8 mouse cellular contexts compared by ENCODE assay signal in the genomic region with DNA sequence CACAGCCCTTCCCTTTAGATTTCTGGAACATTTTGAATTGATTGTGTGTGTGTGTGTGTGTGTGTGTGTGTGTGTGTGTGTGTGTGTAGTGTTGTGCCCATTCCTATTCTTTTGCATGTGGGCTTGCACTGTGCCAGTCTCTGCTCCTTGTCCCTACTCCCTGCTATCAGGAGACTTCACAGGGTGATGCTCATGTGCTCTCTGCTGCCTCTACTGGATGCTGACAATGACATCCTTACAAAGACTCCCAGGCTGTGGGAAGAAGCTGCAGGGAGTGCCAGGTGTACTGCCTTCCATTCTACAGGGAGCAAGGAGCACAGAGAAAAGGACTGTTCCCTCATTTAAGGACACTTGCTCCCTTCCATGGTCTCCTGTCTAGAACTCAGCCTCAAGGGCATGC. TPM values are rescaled to one million over a fixed set of nuclear protein-coding genes. Genes with fewer than 3 reads are reported as not detected.
DNase-seq lines count a peak whose midpoint lies in the region; ATAC-seq lines count a peak whose summit lies in the region.

No protein-coding gene starts in this region.

- no peak for ATAC-seq in hindbrain, embryonic 11.5 days (ENCODE audit: low FRiP score)
- ATAC-seq in hindbrain, embryonic 12.5 days (ENCODE audit: low FRiP score): no peak
- no peak; the same call in 1 of the 2 replicates for ATAC-seq in liver, embryonic 13.5 days (ENCODE audit: low read depth)

- H3K27me3 ChIP-seq in hindbrain, embryonic 11.5 days (ENCODE audit: control insufficient read depth, insufficient read depth, low read length): peaks cover 84% of the 10 kb centered on the region
- peaks cover 99% of the 10 kb centered on the region for H3K27me3 ChIP-seq in hindbrain, embryonic 12.5 days
- H3K27me3 ChIP-seq in liver, embryonic 13.5 days: peaks cover 35% of the 10 kb centered on the region

- DNase-seq in hindbrain, embryonic 11.5 days (ENCODE audit: low spot score): peak; percentile 64
- peak; percentile 43 for DNase-seq in MEL-GATA-1-ER (ENCODE audit: extremely low read depth, low read depth)
- DNase-seq in cerebellum, postnatal 10 days: peak; percentile 77 to 80
- DNase-seq in frontal cortex, postnatal 36 days (ENCODE audit: low spot score in 2 of 2): peak; percentile 15 to 58
- peak; percentile 5 for DNase-seq in liver, embryonic 13.5 days
- peak; percentile 46 for DNase-seq in right cerebral cortex, postnatal 4 days
- no peak for DNase-seq in gastrocnemius, postnatal 36 days

- H3K9me3 ChIP-seq in hindbrain, embryonic 11.5 days (ENCODE audit: control insufficient read depth, low read length): no peaks in the 10 kb centered on the region
- no peaks in the 10 kb centered on the region for H3K9me3 ChIP-seq in hindbrain, embryonic 12.5 days (replicated peaks)
- no peaks in the 10 kb centered on the region for H3K9me3 ChIP-seq in liver, embryonic 13.5 days (replicated peaks)

- no peak overlapping the region for H3K27ac ChIP-seq in hindbrain, embryonic 11.5 days (ENCODE audit: low read depth, low read length)
- no peak overlapping the region for H3K27ac ChIP-seq in hindbrain, embryonic 12.5 days
- H3K27ac ChIP-seq in liver, embryonic 13.5 days: no peak overlapping the region

- H3K36me3 ChIP-seq in hindbrain, embryonic 11.5 days (ENCODE audit: control insufficient read depth, insufficient read depth, low read length): no peaks in the 10 kb centered on the region
- H3K36me3 ChIP-seq in hindbrain, embryonic 12.5 days: no peaks in the 10 kb centered on the region
- H3K36me3 ChIP-seq in liver, embryonic 13.5 days: no peaks in the 10 kb centered on the region

- H3K9ac ChIP-seq in hindbrain, embryonic 11.5 days (ENCODE audit: low read depth, low read length): no peak overlapping the region
- H3K9ac ChIP-seq in hindbrain, embryonic 12.5 days: no peak overlapping the region
- H3K9ac ChIP-seq in liver, embryonic 13.5 days: no peak overlapping the region

- H3K4me2 ChIP-seq in hindbrain, embryonic 11.5 days (replicated peaks; ENCODE audit: low read depth, low read length): no peak overlapping the region
- no peak overlapping the region for H3K4me2 ChIP-seq in hindbrain, embryonic 12.5 days (replicated peaks)
- H3K4me2 ChIP-seq in liver, embryonic 13.5 days: no peak overlapping the region

- 0 out of 2 replicates have a peak, but pooled peaks cover 5% of the 10 kb centered on the region for H3K4me1 ChIP-seq in hindbrain, embryonic 11.5 days (replicated peaks; ENCODE audit: control insufficient read depth, insufficient read depth, low read length)
- H3K4me1 ChIP-seq in hindbrain, embryonic 12.5 days: peaks cover 7% of the 10 kb centered on the region
- H3K4me1 ChIP-seq in liver, embryonic 13.5 days (replicated peaks): no peaks in the 10 kb centered on the region

- H3K4me3 ChIP-seq in hindbrain, embryonic 11.5 days (ENCODE audit: low read depth, low read length): no peak overlapping the region
- no peak overlapping the region for H3K4me3 ChIP-seq in hindbrain, embryonic 12.5 days
- no peak overlapping the region for H3K4me3 ChIP-seq in liver, embryonic 13.5 days (replicated peaks)

- intact Hi-C loops in gastrocnemius, postnatal 36 days (cut with DNase I): no loop called here

RNA-seq across cellular contexts. Expression of gene Olig2, which starts 58.4 kb away (rescaled TPM):
- polyA plus RNA-seq in hindbrain, embryonic 11.5 days (2014; fragmentation: Nextera tagmentation; extraction: Ambion mirVana): 0.76 and 1.2 TPM in 2 replicates
- 2.8 and 3.4 TPM in 2 replicates for polyA plus RNA-seq in hindbrain, embryonic 12.5 days (2016; fragmentation: Nextera tagmentation; extraction: Ambion mirVana)
- polyA plus RNA-seq in liver, embryonic 13.5 days (2015; fragmentation: Nextera tagmentation; extraction: Ambion mirVana): not detected in 2 replicates
- total RNA-seq in gastrocnemius, postnatal 36 days (2021): not detected

Comparison
In these comparisons a context has a peak if more than half of its experiments do, and no peak if none do; other contexts are left out.
1. DNase-seq: peak in hindbrain, embryonic 11.5 days (single experiment), MEL-GATA-1-ER (single experiment), cerebellum, postnatal 10 days (2 of 2), frontal cortex, postnatal 36 days (2 of 2), liver, embryonic 13.5 days (single experiment) and right cerebral cortex, postnatal 4 days (single experiment); none in gastrocnemius, postnatal 36 days (0 of 2).